Mouse (Mus musculus) neural tube, embryonic 14.5 days (tissue): ENCODE measurements at regions not wholly inside any gene's neighbourhood (a gene's known extent, or its start where the extent isn't known, plus 50 kb on each side); places are given as distances from the start of the nearest gene placed in this dataset.

ENCODE experiments used
- ATAC-seq: fragments of 200-750 bp; cut with Nextera tagmentation; 2 replicates; pipeline ENCODE4 v1.8.0; 2017; ENCODE audit warnings: low read depth, mild to moderate bottlenecking, moderate TSS enrichment, moderate library complexity
- H3K27ac ChIP-seq: fragments of 300-500 bp; sonication (generic); 2 replicates; pipeline ENCODE4 v1.5.1; 2014; ENCODE audit warnings: low read depth, mild to moderate bottlenecking, control low read depth, low read length, moderate library complexity, mixed read lengths
- H3K27me3 ChIP-seq: fragments of 300-500 bp; sonication (generic); 2 replicates; pipeline ENCODE4 v1.6.1; 2014; ENCODE audit warnings: low read length; ENCODE audit not compliant: control insufficient read depth, insufficient read depth
- H3K36me3 ChIP-seq: fragments of 300-500 bp; sonication (generic); 2 replicates; pipeline ENCODE4 v1.6.1; 2014; ENCODE audit warnings: low read length, mixed read lengths; ENCODE audit not compliant: control insufficient read depth, insufficient read depth
- H3K4me1 ChIP-seq: fragments of 300-500 bp; sonication (generic); 2 replicates; pipeline ENCODE4 v1.6.1; 2014; ENCODE audit warnings: low read length; ENCODE audit not compliant: control insufficient read depth, insufficient read depth
- H3K4me2 ChIP-seq: fragments of 300-500 bp; sonication (generic); 2 replicates; pipeline ENCODE4 v1.6.1; 2014; ENCODE audit warnings: mild to moderate bottlenecking, low read depth, low read length, control low read depth
- H3K4me3 ChIP-seq: fragments of 300-500 bp; sonication (generic); 2 replicates; pipeline ENCODE4 v1.5.1; 2014; ENCODE audit warnings: low read depth, low read length, control low read depth, mixed read lengths
- H3K9ac ChIP-seq: fragments of 300-500 bp; sonication (generic); replicated peaks from 2 replicates; pipeline ENCODE4 v1.6.1; 2014; ENCODE audit warnings: low read depth, mild to moderate bottlenecking, control low read depth, low read length, mixed read lengths
- H3K9me3 ChIP-seq: fragments of 300-500 bp; sonication (generic); 2 replicates; pipeline ENCODE4 v1.6.1; 2016; ENCODE audit warnings: low read length; ENCODE audit not compliant: control insufficient read depth
- WGBS: fragments of 180-500 bp; shearing (Covaris S2); extraction: QIAGEN DNeasy Blood & Tissue Kit; methylation state at CpG from one replicate; pipeline ENCODE4 v1.1.7; 2014; 5-methylcytosine and 5-hydroxymethylcytosine counted together

DNA sequence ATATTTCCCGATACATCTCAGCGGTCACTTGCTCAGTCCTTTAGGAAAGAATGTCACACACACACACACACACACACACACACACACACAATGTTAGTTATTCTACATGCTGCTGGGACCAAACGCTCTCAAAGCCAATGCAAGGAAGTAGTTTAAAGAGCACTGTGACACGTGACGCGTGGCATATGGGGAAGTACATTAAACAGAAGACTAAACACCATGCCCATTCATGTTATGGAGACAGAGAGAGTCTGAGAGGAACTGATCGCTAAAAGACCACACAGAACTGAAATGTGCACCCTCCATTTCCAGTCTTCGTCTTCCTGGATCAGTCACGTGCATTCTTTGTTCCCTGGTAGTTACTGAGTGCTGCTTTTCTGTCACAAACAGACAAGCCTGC, 53.6 kb upstream of the Cited2 start:
- no peak overlapping the region for H3K4me2 ChIP-seq
- H3K27me3 ChIP-seq = no peaks in the 10 kb centered on the region
- H3K36me3 ChIP-seq = no peaks in the 10 kb centered on the region
- no peaks in the 10 kb centered on the region for H3K4me1 ChIP-seq
- H3K4me3 ChIP-seq = no peak overlapping the region
- H3K9ac ChIP-seq = no peak overlapping the region
- 91% methylated on average over 9 of the region's 9 CpGs for WGBS
- H3K27ac ChIP-seq = no peak overlapping the region
- no peak for ATAC-seq
- no peaks in the 10 kb centered on the region for H3K9me3 ChIP-seq
